Mouse (Mus musculus): Measurements from ENCODE around the gene Pgam5. TPM values are rescaled to one million over a fixed set of nuclear protein-coding genes. Genes with fewer than 3 reads are reported as not detected.
A peak's percentile ranks its signal among the peaks of the same experiment; 100 is the strongest.

Gene Pgam5
- polyA plus RNA-seq (2016; fragmentation: Nextera tagmentation; extraction: Ambion mirVana), result 77.5 and 81.0 TPM in 2 replicates

DNA sequence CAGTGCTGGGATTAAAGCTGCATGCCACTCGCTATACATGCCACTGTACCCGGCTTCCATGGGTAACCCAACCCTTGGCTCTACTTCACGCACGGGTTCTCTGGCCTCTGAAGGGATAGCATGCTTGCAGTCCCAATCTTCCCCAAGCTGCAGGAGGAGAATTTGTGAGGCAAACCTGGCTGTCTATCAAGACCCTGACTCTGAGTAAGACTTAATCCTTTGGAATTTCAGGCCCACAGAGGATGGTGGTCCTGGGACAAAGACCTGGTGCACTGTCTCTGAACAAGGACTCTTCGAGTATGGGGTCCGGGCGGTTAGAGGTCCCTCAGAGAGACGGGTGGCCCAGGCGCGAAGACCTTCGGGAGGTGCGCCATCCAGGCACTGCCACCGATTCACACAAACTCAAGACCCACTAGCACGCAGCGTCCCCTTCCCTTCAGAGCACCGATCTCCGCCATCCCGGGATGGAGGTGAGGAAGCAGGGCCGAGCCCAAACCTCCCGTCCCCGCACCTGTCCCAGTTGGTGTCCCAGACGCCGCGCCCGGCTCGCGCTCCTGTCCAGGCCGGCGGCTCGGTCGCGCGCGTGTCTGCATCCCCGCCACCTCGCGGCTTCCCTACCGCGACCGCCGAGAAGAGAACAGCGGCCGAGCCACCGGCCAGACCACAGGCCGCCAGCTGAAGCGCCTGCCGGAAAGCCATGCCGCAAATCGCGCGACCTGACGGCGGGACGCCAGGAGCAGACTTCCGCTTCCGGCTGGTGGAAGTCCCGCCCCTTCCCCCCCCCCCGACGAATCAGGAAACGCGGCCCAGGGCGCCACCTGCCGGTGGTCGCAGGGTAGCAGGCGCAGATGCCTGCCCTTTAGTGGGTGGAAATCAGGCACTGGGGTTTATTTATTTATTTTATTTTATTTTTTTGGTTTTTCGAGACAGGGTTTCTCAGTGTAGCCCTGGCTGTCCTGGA lies at the start of gene Pgam5:
Gene Pgam5 (minus strand): TSS at position 773 of the 961 bp plus-strand sequence.
- peak; percentile 91 for ATAC-seq (ENCODE audit: low FRiP score)
- under 1% methylated on average over 64 of the region's 66 CpGs for WGBS
- 0 out of 2 replicates have a peak within 1 kb of the TSS, but pooled peaks have one; percentile 46 for H3K27ac ChIP-seq

GRCm38 (mm10) chr5:110313127-110313526 lies 43.4 kb upstream of the Pgam5 start:
- no peak overlapping the region for H3K27ac ChIP-seq
- ATAC-seq (ENCODE audit: low FRiP score), result no peak
- peaks cover 53% of the 10 kb centered on the region for H3K36me3 ChIP-seq
- 93% methylated on average over 3 of the region's 3 CpGs for WGBS
- H3K4me2 ChIP-seq (replicated peaks), result no peak overlapping the region
- H3K9me3 ChIP-seq (replicated peaks), result no peaks in the 10 kb centered on the region
- H3K27me3 ChIP-seq, result no peaks in the 10 kb centered on the region
- H3K9ac ChIP-seq, result no peak overlapping the region
- H3K4me3 ChIP-seq, result no peak overlapping the region
- no peaks in the 10 kb centered on the region for H3K4me1 ChIP-seq

More for the DNA sequence above, at the start of gene Pgam5:
- Histone ChIP-seq H3K4me2 (replicated peaks) (peak within 1 kb of the TSS; percentile 94), H3K4me1 (peaks cover 8% of the 10 kb centered on the region), H3K9ac (peak within 1 kb of the TSS; percentile 91), H3K9me3 (replicated peaks) (no peaks in the 10 kb centered on the region), H3K27me3 (no peaks in the 10 kb centered on the region), H3K4me3 (peak within 1 kb of the TSS; percentile 96), H3K36me3 (peaks cover 31% of the 10 kb centered on the region)

DNA sequence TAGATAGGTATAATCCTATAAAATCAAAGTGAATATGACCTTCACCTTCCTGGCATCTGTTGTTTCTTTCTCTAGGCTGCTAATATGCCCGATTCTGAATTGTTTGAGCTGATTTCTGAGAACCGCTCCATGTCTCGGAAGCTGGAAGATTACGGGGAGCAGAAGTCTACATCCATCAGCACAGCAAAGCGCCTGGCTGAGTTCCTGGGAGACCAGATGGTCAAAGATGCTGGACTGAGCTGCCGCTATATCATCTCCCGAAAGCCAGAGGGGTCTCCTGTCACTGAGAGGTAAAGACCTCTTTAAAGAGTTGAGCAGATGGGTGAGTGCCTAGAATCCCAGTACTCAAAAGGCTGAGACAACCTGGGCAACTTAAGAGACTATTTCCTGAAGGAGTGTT lies 39.1 kb upstream of the Pgam5 start:
- H3K4me1 ChIP-seq, result no peaks in the 10 kb centered on the region
- no peaks in the 10 kb centered on the region for H3K27me3 ChIP-seq
- no peak for ATAC-seq (ENCODE audit: low FRiP score)
- H3K9ac ChIP-seq, result no peak overlapping the region
- WGBS, result 95% methylated on average over 7 of the region's 7 CpGs
- H3K27ac ChIP-seq, result no peak overlapping the region
- H3K4me3 ChIP-seq, result no peak overlapping the region
- no peak overlapping the region for H3K4me2 ChIP-seq (replicated peaks)
- H3K36me3 ChIP-seq, result peaks cover 65% of the 10 kb centered on the region
- H3K9me3 ChIP-seq (replicated peaks), result no peaks in the 10 kb centered on the region

DNA sequence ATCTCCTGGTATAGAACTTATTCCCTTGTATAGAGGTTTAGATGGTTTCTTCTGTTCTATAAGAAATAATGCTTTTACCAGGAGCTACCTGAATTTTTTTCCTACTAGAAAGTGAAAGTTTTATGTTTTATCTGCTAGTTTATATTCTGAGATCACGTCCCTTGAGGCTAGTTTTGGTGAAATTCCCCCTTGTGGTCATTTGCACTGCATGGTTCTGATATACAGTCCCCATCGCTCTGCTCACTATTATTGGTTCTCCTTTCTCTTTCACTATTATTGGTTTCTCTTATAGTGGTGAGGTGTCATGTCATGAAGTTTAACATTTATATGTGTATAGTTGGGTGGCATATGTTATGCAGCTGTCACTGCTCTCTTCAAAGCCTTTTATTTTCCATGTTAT lies 30.9 kb upstream of the Pgam5 start:
- H3K27ac ChIP-seq, result no peak overlapping the region
- H3K9ac ChIP-seq, result no peak overlapping the region
- peaks cover 55% of the 10 kb centered on the region for H3K36me3 ChIP-seq
- no peaks in the 10 kb centered on the region for H3K27me3 ChIP-seq
- H3K4me2 ChIP-seq (replicated peaks), result no peak overlapping the region
- H3K4me3 ChIP-seq, result no peak overlapping the region
- no peaks in the 10 kb centered on the region for H3K9me3 ChIP-seq (replicated peaks)
- ATAC-seq (ENCODE audit: low FRiP score), result no peak
- 92% methylated on average over 2 of the region's 2 CpGs for WGBS
- no peaks in the 10 kb centered on the region for H3K4me1 ChIP-seq

- no peaks in the 10 kb centered on the region for H3K9me3 ChIP-seq (replicated peaks)
- no peaks in the 10 kb centered on the region for H3K27me3 ChIP-seq
- no peaks in the 10 kb centered on the region for H3K4me1 ChIP-seq
- no peak overlapping the region for H3K4me2 ChIP-seq (replicated peaks)
- ATAC-seq (ENCODE audit: low FRiP score), result no peak
- no peak overlapping the region for H3K27ac ChIP-seq
- H3K36me3 ChIP-seq, result peaks cover 47% of the 10 kb centered on the region
- 100% methylated on average over 1 of the region's 1 CpGs for WGBS
- H3K9ac ChIP-seq, result no peak overlapping the region
- no peak overlapping the region for H3K4me3 ChIP-seq
These were observed 26.9 kb upstream of the Pgam5 start for GRCm38 (mm10) chr5:110296637-110297036.

GRCm38 (mm10) chr5:110291649-110292048 lies 21.9 kb upstream of the Pgam5 start:
- H3K4me1 ChIP-seq, result peaks cover 4% of the 10 kb centered on the region; the same call in 1 of the 2 replicates
- H3K27me3 ChIP-seq, result no peaks in the 10 kb centered on the region
- ATAC-seq (ENCODE audit: low FRiP score), result no peak
- no peaks in the 10 kb centered on the region for H3K9me3 ChIP-seq (replicated peaks)
- no peak overlapping the region for H3K4me3 ChIP-seq
- peaks cover 38% of the 10 kb centered on the region for H3K36me3 ChIP-seq
- H3K27ac ChIP-seq, result no peak overlapping the region
- H3K9ac ChIP-seq, result no peak overlapping the region
- WGBS, result 100% methylated on average over 1 of the region's 1 CpGs
- no peak overlapping the region for H3K4me2 ChIP-seq (replicated peaks)

DNA sequence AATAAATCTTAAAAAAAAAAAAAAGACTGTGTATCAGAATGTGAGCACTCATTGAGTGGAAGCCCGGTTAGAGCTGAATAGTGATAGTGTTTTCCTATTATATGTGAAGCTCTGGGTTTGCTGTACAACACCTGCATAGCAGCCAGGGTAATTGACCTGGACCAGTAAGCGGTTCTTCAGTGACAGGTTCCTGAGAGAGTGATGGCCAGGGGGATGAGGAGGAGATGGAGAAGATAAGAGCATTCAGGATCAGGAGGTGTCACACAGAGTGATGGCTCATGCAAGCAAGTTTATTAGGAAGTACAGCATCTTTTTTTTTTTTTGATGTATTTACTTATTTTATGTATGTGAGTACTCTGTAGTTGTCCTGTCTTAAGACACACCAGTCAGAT lies 17.4 kb upstream of the Pgam5 start:
- Histone ChIP-seq H3K36me3 (peaks cover 13% of the 10 kb centered on the region), H3K4me2 (replicated peaks) (peak overlapping the region; percentile 95), H3K9me3 (replicated peaks) (no peaks in the 10 kb centered on the region), H3K4me1 (peaks cover 17% of the 10 kb centered on the region), H3K4me3 (no peak overlapping the region; the same call in 1 of the 2 replicates), H3K27ac (no peak overlapping the region), H3K9ac (no peak overlapping the region), H3K27me3 (peaks cover 21% of the 10 kb centered on the region)
- no peak for ATAC-seq (ENCODE audit: low FRiP score)
- WGBS, result 76% methylated on average over 2 of the region's 2 CpGs

DNA sequence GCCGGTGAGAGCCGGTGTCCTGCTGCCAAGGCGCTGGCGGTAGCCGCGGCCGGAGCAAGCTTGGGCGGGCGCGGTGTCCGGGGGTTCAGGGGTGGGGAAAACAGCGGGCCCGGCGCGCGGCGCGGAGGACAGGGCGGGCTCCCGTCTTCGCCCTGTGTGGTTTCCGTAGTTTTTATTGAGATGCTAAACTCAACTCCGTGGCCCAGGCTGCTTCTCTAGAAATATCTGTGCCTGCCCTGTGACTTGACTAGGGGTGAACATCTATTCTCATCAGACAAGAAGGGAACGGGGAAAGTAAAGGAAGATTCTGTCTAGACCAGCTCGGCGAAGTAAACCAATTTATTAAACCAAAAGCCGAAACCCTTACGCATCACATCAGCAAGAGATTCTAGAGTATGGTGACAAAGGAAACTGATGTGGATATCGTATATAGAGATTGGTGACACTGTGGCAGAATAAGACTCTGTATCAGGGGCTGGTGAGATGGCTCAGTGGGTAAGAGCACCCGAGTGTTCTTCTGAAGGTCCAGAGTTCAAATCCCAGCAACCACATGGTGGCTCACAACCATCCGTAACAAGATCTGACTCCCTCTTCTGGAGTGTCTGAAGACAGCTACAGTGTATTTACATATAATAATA lies 16.9 kb upstream of the Pgam5 start:
- H3K36me3 ChIP-seq, result peaks cover 11% of the 10 kb centered on the region
- H3K4me1 ChIP-seq, result peaks cover 17% of the 10 kb centered on the region
- peak overlapping the region; percentile 76 for H3K4me3 ChIP-seq
- peaks cover 21% of the 10 kb centered on the region for H3K27me3 ChIP-seq
- H3K4me2 ChIP-seq (replicated peaks), result peak overlapping the region; percentile 95
- H3K27ac ChIP-seq, result no peak overlapping the region
- no peaks in the 10 kb centered on the region for H3K9me3 ChIP-seq (replicated peaks)
- H3K9ac ChIP-seq, result peak overlapping the region; percentile 83
- WGBS, result 4% methylated on average over 29 of the region's 31 CpGs
- ATAC-seq (ENCODE audit: low FRiP score), result no peak; the same call in 1 of the 2 replicates

GRCm38 (mm10) chr5:110285770-110286445 lies 16.2 kb upstream of the Pgam5 start, which contains the start of the genes Pxmp2 and Pole:
Gene Pxmp2, minus strand, starts transcription at chr5:110286186.
Gene Pole, plus strand, starts transcription at chr5:110286306.
- Histone ChIP-seq H3K9ac (peak within 1 kb of the TSS; percentile 83), H3K27me3 (peaks cover 21% of the 10 kb centered on the region), H3K4me2 (replicated peaks) (peak within 1 kb of the TSS; percentile 95), H3K4me3 (peak within 1 kb of the TSS; percentile 76), H3K27ac (no peak within 1 kb of the TSS), H3K36me3 (peaks cover 9% of the 10 kb centered on the region), H3K4me1 (peaks cover 17% of the 10 kb centered on the region), H3K9me3 (replicated peaks) (no peaks in the 10 kb centered on the region)
- ATAC-seq (ENCODE audit: low FRiP score), result peak; percentile 99
- WGBS, result under 1% methylated on average over 58 of the region's 64 CpGs

DNA sequence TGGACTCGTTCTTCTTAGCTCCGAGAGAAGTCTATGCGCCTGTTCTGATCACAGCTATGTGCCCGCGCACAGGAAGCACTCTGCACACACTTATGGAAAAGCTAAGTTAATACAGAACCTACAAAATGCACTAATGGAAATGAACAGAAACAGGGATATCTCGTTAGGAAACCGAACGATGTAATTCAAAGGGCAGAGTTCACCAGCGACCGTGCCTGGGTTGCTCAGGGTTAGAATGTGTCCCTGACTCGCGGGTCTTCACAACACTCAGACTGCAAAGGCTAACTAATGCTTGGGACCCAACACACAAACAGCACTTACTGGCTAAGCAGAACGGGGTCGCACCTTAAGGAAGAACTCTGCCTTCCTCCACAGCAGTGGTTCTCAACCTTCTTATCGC lies 15.4 kb upstream of the Pgam5 start:
- H3K27ac ChIP-seq, result no peak overlapping the region
- no peaks in the 10 kb centered on the region for H3K9me3 ChIP-seq (replicated peaks)
- H3K4me2 ChIP-seq (replicated peaks), result peak overlapping the region; percentile 95
- peaks cover 21% of the 10 kb centered on the region for H3K27me3 ChIP-seq
- 12% methylated on average over 15 of the region's 15 CpGs for WGBS
- H3K9ac ChIP-seq, result no peak overlapping the region
- H3K36me3 ChIP-seq, result peaks cover 6% of the 10 kb centered on the region; the same call in 1 of the 2 replicates
- H3K4me3 ChIP-seq, result peak overlapping the region; percentile 76
- H3K4me1 ChIP-seq, result peaks cover 17% of the 10 kb centered on the region
- ATAC-seq (ENCODE audit: low FRiP score), result no peak

- no peak overlapping the region for H3K9ac ChIP-seq
- no peak overlapping the region for H3K4me2 ChIP-seq (replicated peaks)
- no peak for ATAC-seq (ENCODE audit: low FRiP score)
- peaks cover 3% of the 10 kb centered on the region; the same call in 1 of the 2 replicates for H3K36me3 ChIP-seq
- H3K9me3 ChIP-seq (replicated peaks), result no peaks in the 10 kb centered on the region
- 9% methylated on average over 4 of the region's 4 CpGs for WGBS
- no peak overlapping the region for H3K4me3 ChIP-seq
- peaks cover 17% of the 10 kb centered on the region for H3K4me1 ChIP-seq
- peaks cover 21% of the 10 kb centered on the region for H3K27me3 ChIP-seq
- H3K27ac ChIP-seq, result no peak overlapping the region
These were observed 14.8 kb upstream of the Pgam5 start for GRCm38 (mm10) chr5:110284536-110284935.

DNA sequence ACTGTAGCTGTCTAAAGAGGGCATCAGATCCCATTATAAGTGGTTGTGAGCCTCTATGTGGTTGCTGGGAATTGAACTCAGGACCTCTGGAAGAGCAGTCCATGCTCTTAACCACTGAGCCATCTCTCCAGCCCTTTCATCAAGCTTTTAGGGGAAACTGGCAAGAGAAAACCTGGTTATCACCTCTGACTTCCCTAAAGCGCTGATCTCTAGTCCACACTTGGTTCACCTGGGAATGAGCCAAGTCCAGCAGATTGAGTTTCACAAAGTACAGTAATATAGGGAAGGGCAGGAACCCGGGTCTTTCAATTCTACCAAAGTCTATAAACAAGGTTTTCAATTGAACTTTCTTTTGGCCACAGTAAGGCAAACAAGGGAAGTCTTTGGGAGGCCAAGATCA lies 12.3 kb upstream of the Pgam5 start:
- Histone ChIP-seq H3K27ac (no peak overlapping the region), H3K4me2 (replicated peaks) (no peak overlapping the region), H3K4me3 (no peak overlapping the region), H3K4me1 (peaks cover 14% of the 10 kb centered on the region), H3K27me3 (peaks cover 21% of the 10 kb centered on the region), H3K36me3 (no peaks in the 10 kb centered on the region), H3K9me3 (replicated peaks) (no peaks in the 10 kb centered on the region), H3K9ac (no peak overlapping the region)
- WGBS, result 86% methylated on average over 2 of the region's 2 CpGs
- no peak for ATAC-seq (ENCODE audit: low FRiP score)
